Mouse (Mus musculus): ENCODE results near the gene Lamb3.

GRCm38 (mm10) chr1:193250026-193250425 lies 42.5 kb downstream of the Lamb3 start:
- no peak for TF ChIP-seq GATA1 (IDR thresholded peaks at IDR 0.05; ENCODE audit: low read length)
- no peak for TF ChIP-seq TAL1 (IDR thresholded peaks at IDR 0.05; ENCODE audit: low read length)

Measured in erythroblast, embryonic 14.5 days (primary cell).